Mouse (Mus musculus): Measurements from ENCODE around the gene Med8. TPM values are rescaled to one million over a fixed set of nuclear protein-coding genes. Genes with fewer than 3 reads are reported as not detected.

Gene Med8
- polyA plus RNA-seq, 1 experiment from 2014 or later, result 97.4 TPM

Other genes with a start within 250 kb of the Med8 start
- gene Kdm4a, start 229.3 kb upstream of the Med8 start, polyA plus RNA-seq (2015; fragmentation: Nextera tagmentation; extraction: Ambion mirVana), result 7.8 and 9.1 TPM in 2 replicates
- 7.9 and 9.5 TPM in 2 replicates for gene Ptprf, start 117.9 kb upstream of the Med8 start, polyA plus RNA-seq (2015; fragmentation: Nextera tagmentation; extraction: Ambion mirVana)
- 2.0 TPM in 2 replicates for gene Szt2, start 64 bp upstream of the Med8 start, polyA plus RNA-seq (2015; fragmentation: Nextera tagmentation; extraction: Ambion mirVana)
- gene Elovl1, start 18.8 kb downstream of the Med8 start, polyA plus RNA-seq (2015; fragmentation: Nextera tagmentation; extraction: Ambion mirVana), result 106 and 107 TPM in 2 replicates
- gene Cdc20, start 28.0 kb downstream of the Med8 start, polyA plus RNA-seq (2015; fragmentation: Nextera tagmentation; extraction: Ambion mirVana), result 210 and 211 TPM in 2 replicates
- gene Mpl, start 48.2 kb downstream of the Med8 start, polyA plus RNA-seq (2015; fragmentation: Nextera tagmentation; extraction: Ambion mirVana), result 10.8 and 10.9 TPM in 2 replicates
- gene Tie1, start 80.7 kb downstream of the Med8 start, polyA plus RNA-seq (2015; fragmentation: Nextera tagmentation; extraction: Ambion mirVana), result 7.0 and 8.0 TPM in 2 replicates
- gene 2610528J11Rik, start 117.7 kb downstream of the Med8 start, polyA plus RNA-seq (2015; fragmentation: Nextera tagmentation; extraction: Ambion mirVana), result 5.2 and 5.6 TPM in 2 replicates
- gene Tmem125, start 134.7 kb downstream of the Med8 start, polyA plus RNA-seq (2015; fragmentation: Nextera tagmentation; extraction: Ambion mirVana), result 0.80 and 0.88 TPM in 2 replicates
- 1.2 and 1.3 TPM in 2 replicates for gene Cfap57, start 211.4 kb downstream of the Med8 start, polyA plus RNA-seq (2015; fragmentation: Nextera tagmentation; extraction: Ambion mirVana)
- gene Ebna1bp2, start 211.5 kb downstream of the Med8 start, polyA plus RNA-seq (2015; fragmentation: Nextera tagmentation; extraction: Ambion mirVana), result 122 and 144 TPM in 2 replicates
- not detected in 2 replicates for gene Olfr62, start 249.6 kb downstream of the Med8 start, polyA plus RNA-seq (2015; fragmentation: Nextera tagmentation; extraction: Ambion mirVana)